25 mouse cellular contexts compared by ENCODE assay signal in genomic region chr13:46481271-46481670, GRCm38 (mm10). TPM values are rescaled to one million over a fixed set of nuclear protein-coding genes. Genes with fewer than 3 reads are reported as not detected.
DNase-seq lines count a peak whose midpoint lies in the region; ATAC-seq and TF ChIP-seq lines count a peak whose summit lies in the region.
"Had no signal": no experiment of that assay in that cellular context is flagged by ENCODE, and none has a peak within 500 bp of the region (broad histone marks: within the 10 kb centered on the region; RNA-seq: fewer than 3 reads in every experiment).

No protein-coding gene starts in this region.

- H3K4me1 ChIP-seq in MEL (ENCODE audit: control insufficient read depth in 1 of 2, insufficient read depth in 2 of 2, low read length in 2 of 2): no peaks in the 10 kb centered on the region
- H3K4me1 ChIP-seq: embryonic facial prominence, embryonic 12.5 days; embryonic facial prominence, embryonic 15.5 days; heart, embryonic 15.5 days had no signal

- no peak overlapping the region for H3K4me3 ChIP-seq in MEL (ENCODE audit: control insufficient read depth in 1 of 2, insufficient read depth in 1 of 2, low read depth in 2 of 2, low read length in 2 of 2)
- H3K4me3 ChIP-seq: embryonic facial prominence, embryonic 12.5 days; embryonic facial prominence, embryonic 15.5 days; gastrocnemius, adult 2 months; heart, embryonic 12.5 days; heart, embryonic 15.5 days had no signal

- TF ChIP-seq EP300 in MEL (IDR thresholded peaks at IDR 0.05; ENCODE audit: low read depth in 1 of 2, low read length in 2 of 2): no peak

- no peak overlapping the region for H3K27ac ChIP-seq in MEL (ENCODE audit: control insufficient read depth, low read depth, low read length)
- H3K27ac ChIP-seq: embryonic facial prominence, embryonic 12.5 days; embryonic facial prominence, embryonic 15.5 days; gastrocnemius, adult 2 months; heart, embryonic 15.5 days; hindbrain, embryonic 14.5 days; hindbrain, postnatal 0 days had no signal

- TF ChIP-seq POLR2A in MEL (IDR thresholded peaks at IDR 0.05; ENCODE audit: control insufficient read depth in 1 of 2, insufficient read depth in 1 of 2, low read depth in 1 of 2, low read length in 2 of 2, poor library complexity in 1 of 2): no peak

- no peaks in the 10 kb centered on the region for H3K36me3 ChIP-seq in MEL (ENCODE audit: control insufficient read depth in 1 of 2, insufficient read depth in 2 of 2, low read length in 2 of 2)
- H3K36me3 ChIP-seq: embryonic facial prominence, embryonic 12.5 days; embryonic facial prominence, embryonic 15.5 days; heart, embryonic 12.5 days; heart, embryonic 15.5 days had no signal

- no peaks in the 10 kb centered on the region for H3K79me2 ChIP-seq in MEL (ENCODE audit: control insufficient read depth, insufficient read depth, low read length, poor library complexity)

- no peak for TF ChIP-seq RAD21 in MEL (IDR thresholded peaks at IDR 0.05; ENCODE audit: low read depth, low read length)

- H3K9me3 ChIP-seq in MEL (replicated peaks; ENCODE audit: insufficient read depth, low read length): no peaks in the 10 kb centered on the region
- H3K9me3 ChIP-seq: embryonic facial prominence, embryonic 12.5 days; embryonic facial prominence, embryonic 15.5 days; heart, embryonic 12.5 days; heart, embryonic 15.5 days had no signal

- peaks cover 0 to 3% of the 10 kb centered on the region in 2 experiments; a peak in 3 of 4 replicates for H3K27me3 ChIP-seq in MEL (ENCODE audit: control insufficient read depth in 1 of 2, insufficient read depth in 2 of 2, low read length in 2 of 2)
- H3K27me3 ChIP-seq: embryonic facial prominence, embryonic 12.5 days; embryonic facial prominence, embryonic 15.5 days; heart, embryonic 12.5 days; heart, embryonic 15.5 days had no signal

- peak; percentile 3 to 13 for DNase-seq in B cell, adult 2 months
- DNase-seq in MEL (ENCODE audit: low read depth, low spot score): peak; percentile 18
- DNase-seq in left cerebral cortex, adult 18-20 months (ENCODE audit: low spot score in 2 of 2): no peak
- no peak for DNase-seq in yolk sac, embryonic 10.5 days (ENCODE audit: low spot score)
- no peak for DNase-seq in layer of hippocampus, postnatal 36 days
- DNase-seq: adrenal gland, postnatal 10 days; adrenal gland, postnatal 36 days; cerebellum, adult 18-20 months; cerebellum, adult 9-10 months; cerebellum, postnatal 14 days; forebrain, postnatal 0 days; gastrocnemius, adult 2 months; gastrocnemius, postnatal 25 days; heart, postnatal 10 days; heart, postnatal 36 days had no signal

- H3K9ac ChIP-seq in MEL (ENCODE audit: control insufficient read depth, low read depth, low read length, poor library complexity, severe bottlenecking): no peak overlapping the region
- H3K9ac ChIP-seq: embryonic facial prominence, embryonic 12.5 days; embryonic facial prominence, embryonic 15.5 days; forebrain, postnatal 0 days; heart, embryonic 12.5 days; heart, embryonic 15.5 days; hindbrain, embryonic 14.5 days had no signal

- TF ChIP-seq CTCF in MEL (IDR thresholded peaks at IDR 0.05 in 2 of 3, conservative IDR thresholded peaks at IDR 0.05 in 1 of 3; ENCODE audit: control insufficient read depth in 1 of 3, insufficient read depth in 1 of 3, low read depth in 2 of 3, low read length in 3 of 3, poor library complexity in 1 of 3, severe bottlenecking in 1 of 3): no peak

- ATAC-seq in hematopoietic stem cell, adult 5-6 weeks (replicated peaks in 1 of 2; ENCODE audit: insufficient read depth in 1 of 2, low FRiP score in 2 of 2, low TSS enrichment in 1 of 2, low read depth in 1 of 2, poor library complexity in 2 of 2, severe bottlenecking in 2 of 2): peak; percentile 62 to 68
- ATAC-seq: forebrain, embryonic 14.5 days; forebrain, postnatal 0 days; hindbrain, postnatal 0 days; inflammation-experienced regulatory T-cells, adult 6 months; intestine, embryonic 16.5 days had no signal

TF ChIP-seq in MEL, 35 proteins besides CTCF, POLR2A, EP300 and RAD21:
- no peak for TF ChIP-seq ZKSCAN1 (IDR thresholded peaks at IDR 0.05; ENCODE audit: low read depth, low read length)
- no peak for TF ChIP-seq SMC3 (IDR thresholded peaks at IDR 0.05; ENCODE audit: low read depth, low read length)
TF ChIP-seq in MEL: peak in this region for 0.

RNA-seq across cellular contexts. Expression of gene Cap2, which starts 20.4 kb away (rescaled TPM):
- total RNA-seq in MEL (2012; rRNA removed): 14.1 and 14.8 TPM in 2 replicates
- polyA plus RNA-seq in MEL (2012; ENCODE audit: insufficient read depth in 1 of 2, insufficient read length in 2 of 2, low read depth in 1 of 2, low replicate concordance in 2 of 2, missing spikeins in 1 of 2): 100 to 1,000 TPM in 1 of 2 experiments, 10 to 100 TPM in 1; 22.3 to 120 TPM
- 0.45 and 1.6 TPM in 2 replicates for total RNA-seq in hematopoietic stem cell, adult 5-6 weeks (2017)
- total RNA-seq in left cerebral cortex, adult 18-20 months (2021): 100 to 1,000 TPM; 265 to 282 TPM
- total RNA-seq in layer of hippocampus, postnatal 36 days (2021): 100 to 1,000 TPM; 207 to 228 TPM

Comparison
In these comparisons a context has a peak if more than half of its experiments do, and no peak if none do; other contexts are left out.
1. DNase-seq: peak in B cell, adult 2 months (2 of 2) and MEL (single experiment); none in left cerebral cortex, adult 18-20 months (0 of 2), yolk sac, embryonic 10.5 days (single experiment) and layer of hippocampus, postnatal 36 days (0 of 2).
2. RNA of gene Cap2, which starts 20.4 kb away (total RNA-seq): 265 to 282 TPM in left cerebral cortex, adult 18-20 months and 207 to 228 TPM in layer of hippocampus, postnatal 36 days; 14.1 to 14.8 TPM in MEL and 0.45 to 1.6 TPM in hematopoietic stem cell, adult 5-6 weeks; every median in the first group is over 10 times any median in the second.